Mouse (Mus musculus) spleen, adult 2 months (tissue): Measurements from ENCODE around the gene Sesn2.
A peak's percentile ranks its signal among the peaks of the same experiment; 100 is the strongest.

Source experiments
- CTCF ChIP-seq: fragments of 200-500 bp; IDR thresholded peaks from 2 replicates; pipeline ENCODE4 v1.5.1; 2011; ENCODE audit warnings: mild to moderate bottlenecking, inconsistent platforms; ENCODE audit not compliant: insufficient read depth, insufficient read length, insufficient replicate concordance; ENCODE audit errors: extremely low read depth
- POLR2A ChIP-seq: fragments of 200-500 bp; IDR thresholded peaks from 2 replicates; pipeline ENCODE4 v1.6.1; 2011; ENCODE audit warnings: low read depth, low read length, inconsistent platforms

GRCm38 (mm10) chr4:132532981-132533916 lies 22.9 kb upstream of the Sesn2 start, which contains the start of gene Atpif1:
- TF ChIP-seq CTCF = no peak
- peak; percentile 43; the same call in 1 of the 2 replicates for TF ChIP-seq POLR2A
